Mouse (Mus musculus): ENCODE results near the gene Dynlt1f.
"Not testable (repeated sequence)": the region's sequence is repeated elsewhere in the genome, so short reads cannot be mapped to it uniquely, and the experiment has no call there.

Gene Dynlt1f

DNA sequence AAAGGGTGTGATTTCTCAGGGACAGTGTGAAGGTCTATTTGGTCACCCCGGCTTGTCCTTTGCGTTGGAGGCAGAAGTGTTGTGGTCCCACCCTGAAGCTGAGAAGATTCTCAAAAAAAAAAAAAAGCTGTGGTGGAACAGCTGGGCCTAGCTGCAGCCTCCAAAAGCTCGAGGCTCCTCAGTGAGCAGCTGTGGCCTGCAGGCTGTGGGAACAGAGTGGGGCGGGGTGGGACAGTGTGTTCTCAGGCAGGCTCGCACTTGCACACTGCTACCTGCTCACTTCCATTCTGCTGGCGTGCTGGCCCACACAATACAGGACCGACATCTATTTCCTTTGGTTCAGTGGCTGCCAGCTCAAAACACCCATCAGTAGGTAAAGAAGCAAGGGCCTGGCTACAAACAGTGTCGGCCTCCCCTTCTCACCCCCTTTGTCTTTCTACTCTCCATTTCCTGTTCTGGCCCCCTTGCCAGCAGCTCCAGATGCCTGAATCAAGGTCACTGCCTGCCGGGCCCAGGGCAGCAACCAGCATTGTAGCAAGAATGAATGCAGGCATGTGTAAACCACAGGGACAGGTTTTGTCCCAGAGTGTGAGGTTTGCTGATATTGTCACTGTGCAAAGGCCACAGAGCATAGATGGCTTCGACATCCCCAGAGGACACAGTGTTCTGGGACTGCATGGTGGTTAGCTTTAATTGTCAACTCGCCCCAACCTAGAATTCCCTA, 5.6 kb upstream of the Dynlt1f start:
- peak; percentile 55 for DNase-seq (ENCODE audit: low read depth, low spot score)

DNA sequence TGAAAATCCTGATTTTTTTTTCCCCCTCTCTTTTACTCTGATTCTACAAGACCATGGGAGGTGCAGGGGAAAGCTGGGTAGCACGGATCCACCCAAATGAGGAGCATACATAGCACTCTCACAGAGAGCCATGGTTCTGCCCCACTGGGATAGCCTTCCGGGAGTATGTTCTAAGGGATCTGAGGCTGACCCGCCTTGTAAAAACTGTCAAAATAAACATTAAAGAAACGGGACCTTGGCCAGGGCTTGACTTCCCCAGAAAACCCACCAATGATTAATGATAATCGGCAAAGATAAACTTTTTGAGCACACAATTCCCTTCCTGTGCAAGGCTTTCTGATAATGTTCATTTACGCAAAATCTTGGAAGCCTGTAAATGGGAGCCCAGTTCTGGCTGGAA, 4.9 kb upstream of the Dynlt1f start:
- not testable (repeated sequence) for DNase-seq (ENCODE audit: low read depth, low spot score)

DNA sequence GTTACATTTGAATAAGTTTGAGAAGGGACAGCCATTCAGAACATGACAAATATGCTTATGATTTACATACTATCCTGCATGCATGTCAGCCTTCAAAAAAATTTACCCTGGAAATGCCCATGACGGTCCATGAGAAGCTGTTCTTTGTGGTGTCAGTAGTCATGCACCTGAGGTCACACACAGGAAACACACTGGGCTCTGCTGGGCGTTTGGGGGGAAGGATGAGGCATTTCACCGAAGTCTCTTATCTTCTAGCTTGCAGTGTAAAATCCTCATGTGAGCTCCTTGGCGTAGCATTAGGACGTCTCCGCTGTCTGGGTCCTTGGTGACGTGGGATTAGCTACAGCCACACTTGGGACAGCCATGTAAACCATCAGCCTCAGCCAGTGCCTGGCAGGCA, 3.1 kb upstream of the Dynlt1f start, which contains the start of gene Sytl3:
Sytl3 (plus strand) TSS at position 293 of the 400 bp plus-strand sequence.
- not testable (repeated sequence) for DNase-seq (ENCODE audit: low read depth, low spot score)

DNA sequence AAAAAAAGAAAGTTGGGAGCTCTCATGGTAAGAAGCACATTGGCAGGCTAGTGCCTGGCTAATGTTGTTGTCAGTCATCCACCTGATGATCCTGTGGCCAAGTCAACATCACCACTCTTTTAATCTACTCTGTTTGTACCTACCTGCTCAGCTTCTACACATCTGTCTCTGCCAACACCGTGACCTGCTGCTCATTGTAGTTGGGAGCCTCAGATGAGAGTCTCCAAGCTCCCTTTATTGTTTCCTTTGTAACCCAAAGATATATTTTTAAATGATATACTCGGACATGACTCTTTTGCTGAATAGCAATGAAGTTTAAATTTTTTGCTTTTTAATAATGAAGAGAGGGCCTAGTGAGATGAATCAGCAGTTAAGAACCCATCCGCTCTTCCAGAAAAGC, 771 bp upstream of the Dynlt1f start:
- not testable (repeated sequence) for DNase-seq (ENCODE audit: low read depth, low spot score)

DNA sequence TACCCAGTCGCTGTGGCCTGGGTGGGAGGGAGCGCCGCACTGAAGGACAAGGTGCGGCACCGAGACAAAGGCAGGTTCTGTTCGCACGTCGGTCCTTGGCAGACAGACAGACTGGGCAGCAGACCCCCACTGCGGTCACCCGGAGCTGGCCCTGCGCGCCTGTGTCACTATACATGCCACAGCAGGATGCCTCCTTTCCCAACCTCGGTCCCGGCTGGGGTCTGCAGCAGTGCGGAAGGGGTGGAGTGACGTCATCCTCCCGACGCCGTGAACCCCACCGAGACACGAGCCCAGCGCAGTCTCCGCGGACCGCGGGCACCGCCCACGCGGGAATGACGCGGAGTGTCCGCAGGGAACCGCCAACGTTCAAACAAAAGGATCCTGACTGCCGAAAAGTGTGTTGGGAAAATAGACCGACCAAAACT, 601 bp downstream of the Dynlt1f start:
- DNase-seq (ENCODE audit: low read depth, low spot score): peak; percentile 85

GRCm38 (mm10) chr17:6653341-6653946, 2.3 kb downstream of the Dynlt1f start:
- not testable (repeated sequence) for DNase-seq (ENCODE audit: low read depth, low spot score)

GRCm38 (mm10) chr17:6650904-6651565, 4.7 kb downstream of the Dynlt1f start:
- not testable (repeated sequence) for DNase-seq (ENCODE audit: low read depth, low spot score)

DNA sequence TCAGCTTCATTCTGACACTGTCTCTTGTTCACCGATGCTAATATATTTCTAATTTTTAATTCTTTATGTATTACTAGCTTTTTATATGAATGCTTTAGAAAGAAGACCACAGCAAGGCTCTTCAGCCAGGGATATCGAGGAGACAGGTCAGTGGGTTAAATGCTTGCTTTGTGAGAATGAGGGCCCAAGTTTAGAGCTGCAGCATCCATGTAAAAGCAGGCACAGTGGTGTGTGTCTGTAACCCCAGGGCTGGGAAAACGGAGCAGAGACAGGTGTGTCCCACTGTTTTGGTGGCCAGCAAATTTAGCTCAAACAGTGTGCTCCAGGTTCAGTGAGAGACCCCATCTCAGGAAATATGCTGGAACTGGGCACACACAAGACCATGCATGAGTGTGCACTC, 8.2 kb downstream of the Dynlt1f start:
- DNase-seq (ENCODE audit: low read depth, low spot score): not testable (repeated sequence)

- not testable (repeated sequence) for DNase-seq (ENCODE audit: low read depth, low spot score)
Measured at GRCm38 (mm10) chr17:6646841-6647240, 8.9 kb downstream of the Dynlt1f start.

DNA sequence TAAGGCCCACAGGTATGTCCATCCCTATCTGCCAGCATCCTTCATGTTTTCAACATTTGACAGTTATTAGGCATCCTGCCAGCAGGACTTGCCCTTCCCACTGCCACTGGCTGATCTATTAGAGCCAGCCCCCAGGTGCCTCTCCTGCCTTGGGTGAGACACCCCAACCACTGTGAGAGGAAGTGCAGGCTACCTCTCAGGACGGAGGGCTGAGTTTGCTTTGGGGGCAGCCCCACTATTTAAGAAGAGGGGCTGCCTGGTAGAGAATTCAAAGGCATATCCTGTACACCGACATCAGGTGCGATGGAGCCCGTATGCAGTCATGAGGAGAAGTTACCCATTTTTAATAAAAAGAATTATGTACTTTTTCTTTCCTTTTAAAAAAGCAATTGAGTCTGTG, 10.0 kb downstream of the Dynlt1f start:
- not testable (repeated sequence) for DNase-seq (ENCODE audit: low read depth, low spot score)

DNA sequence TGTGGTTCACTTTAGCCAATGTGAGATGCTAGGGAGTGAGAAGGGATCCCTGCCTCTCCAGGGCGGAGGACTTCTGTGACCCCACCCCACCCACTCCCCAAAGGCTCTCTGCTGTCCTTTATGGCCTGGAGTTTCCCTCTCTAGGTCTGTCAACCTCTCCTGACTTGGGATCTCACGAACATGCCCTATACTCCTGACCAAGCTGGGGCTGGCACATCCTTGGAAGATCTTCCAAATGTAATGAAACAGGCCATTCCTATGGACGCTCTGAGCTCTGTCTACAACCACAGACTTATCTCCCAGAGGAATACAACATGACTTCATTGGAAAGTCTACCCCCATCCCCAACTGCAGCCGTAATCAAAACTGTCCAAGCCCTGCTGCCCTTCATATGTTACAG, 11.0 kb downstream of the Dynlt1f start:
- DNase-seq (ENCODE audit: low read depth, low spot score): not testable (repeated sequence)

GRCm38 (mm10) chr17:6644210-6644609, 11.5 kb downstream of the Dynlt1f start:
- not testable (repeated sequence) for DNase-seq (ENCODE audit: low read depth, low spot score)

DNA sequence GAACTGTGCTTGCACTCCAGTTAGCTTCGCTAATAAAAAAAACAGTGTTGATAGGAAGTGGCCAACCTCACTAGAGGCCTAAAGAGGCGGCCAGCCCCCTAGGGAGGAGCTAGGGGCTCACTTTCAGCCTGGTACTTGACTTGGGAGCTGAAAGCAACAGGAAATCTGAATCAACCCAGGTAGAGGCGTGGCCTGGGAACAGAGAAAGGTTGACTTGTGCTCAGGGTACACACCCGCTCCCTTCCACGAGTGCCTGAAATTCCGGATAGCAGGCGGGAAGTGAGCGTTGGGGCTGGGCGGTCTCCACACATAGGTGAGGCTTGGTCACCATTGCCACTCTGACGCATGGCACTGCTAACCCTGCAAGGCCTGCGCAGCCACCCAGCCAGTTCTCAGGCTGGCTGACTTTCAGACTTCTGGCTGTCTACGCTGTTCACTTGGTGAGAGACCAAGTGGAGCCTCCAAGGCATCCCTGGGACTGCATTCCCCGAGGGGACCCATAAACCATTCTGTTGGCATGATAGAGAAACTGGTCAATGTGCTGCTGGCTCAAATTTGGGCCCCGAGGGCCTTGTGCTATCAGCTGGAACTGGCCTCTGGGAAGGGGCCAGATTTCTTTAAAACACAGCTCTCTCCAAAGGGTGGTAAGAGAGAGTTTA, 14.8 kb downstream of the Dynlt1f start:
- not testable (repeated sequence) for DNase-seq (ENCODE audit: low read depth, low spot score)

DNA sequence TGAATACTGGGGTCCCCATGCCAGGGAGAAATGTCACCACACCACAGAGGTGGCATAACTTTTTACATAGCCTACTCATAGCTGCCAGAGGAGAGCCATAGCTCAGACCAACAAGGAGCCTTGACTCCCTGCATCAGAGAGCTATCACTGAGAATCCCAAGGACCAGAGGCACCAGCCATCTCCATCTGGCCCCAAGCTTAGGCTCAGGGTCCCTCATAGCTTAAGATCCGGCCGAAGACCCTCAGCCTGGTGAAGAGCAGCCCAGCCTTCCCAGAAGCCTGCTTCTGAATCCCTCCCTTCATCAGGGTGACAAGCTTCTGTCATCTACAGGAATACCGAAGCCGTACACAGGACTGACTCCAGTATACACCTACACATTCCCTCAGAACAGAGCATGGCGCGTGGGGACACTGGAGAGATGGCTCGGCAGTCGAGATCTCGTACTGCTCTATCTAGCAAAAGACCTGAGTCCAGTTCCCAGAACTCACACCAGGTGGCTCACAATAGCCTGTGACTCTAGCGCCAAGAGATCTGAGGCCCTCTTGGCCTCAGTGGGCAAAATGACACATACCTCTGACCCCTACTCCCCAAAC, 15.6 kb downstream of the Dynlt1f start:
- DNase-seq (ENCODE audit: low read depth, low spot score): not testable (repeated sequence)

- not testable (repeated sequence) for DNase-seq (ENCODE audit: low read depth, low spot score)
Measured at GRCm38 (mm10) chr17:6639486-6639885, 16.2 kb downstream of the Dynlt1f start.

GRCm38 (mm10) chr17:6638444-6638843, 17.3 kb downstream of the Dynlt1f start:
- DNase-seq (ENCODE audit: low read depth, low spot score): not testable (repeated sequence)

DNA sequence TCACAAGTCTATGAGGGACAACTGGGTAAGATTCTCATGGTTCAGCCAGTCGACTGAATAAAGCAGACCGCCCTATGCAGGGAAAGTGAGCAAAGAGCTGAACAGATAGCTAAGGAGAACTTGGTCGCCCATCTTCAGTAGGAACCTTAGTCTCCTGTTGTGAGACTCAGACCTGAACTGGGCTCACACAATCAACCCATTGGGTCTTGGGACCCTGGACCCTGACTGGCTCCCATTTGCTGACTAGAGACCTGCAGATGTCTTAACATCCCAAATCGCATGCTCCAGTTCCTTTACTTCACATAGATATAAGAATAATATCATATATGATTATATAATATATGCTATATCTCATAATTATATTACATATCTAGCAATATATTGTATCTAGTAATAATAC, 18.3 kb downstream of the Dynlt1f start:
- not testable (repeated sequence) for DNase-seq (ENCODE audit: low read depth, low spot score)

DNA sequence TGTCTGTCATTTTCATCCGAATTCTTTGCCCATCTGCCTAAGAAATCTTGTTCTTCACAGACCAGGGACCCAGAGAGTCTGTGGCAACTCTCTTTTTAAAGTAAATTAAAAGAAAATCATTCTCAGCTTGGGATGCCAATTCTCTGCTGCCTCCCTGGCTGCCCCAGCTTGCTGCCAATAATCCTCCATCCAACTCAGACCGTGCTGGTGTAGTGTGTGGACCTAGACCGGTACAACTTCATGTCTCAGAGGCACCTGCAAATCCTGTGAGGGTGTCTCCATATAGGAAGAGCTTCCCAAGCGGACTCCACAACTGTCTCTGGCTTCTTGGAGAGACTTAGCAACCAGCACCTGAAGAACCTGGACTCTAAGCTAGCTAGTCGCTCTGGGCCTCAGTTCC, 18.8 kb downstream of the Dynlt1f start:
- DNase-seq (ENCODE audit: low read depth, low spot score): no peak

- not testable (repeated sequence) for DNase-seq (ENCODE audit: low read depth, low spot score)
Measured at GRCm38 (mm10) chr17:6635781-6636180, 19.9 kb downstream of the Dynlt1f start.

DNA sequence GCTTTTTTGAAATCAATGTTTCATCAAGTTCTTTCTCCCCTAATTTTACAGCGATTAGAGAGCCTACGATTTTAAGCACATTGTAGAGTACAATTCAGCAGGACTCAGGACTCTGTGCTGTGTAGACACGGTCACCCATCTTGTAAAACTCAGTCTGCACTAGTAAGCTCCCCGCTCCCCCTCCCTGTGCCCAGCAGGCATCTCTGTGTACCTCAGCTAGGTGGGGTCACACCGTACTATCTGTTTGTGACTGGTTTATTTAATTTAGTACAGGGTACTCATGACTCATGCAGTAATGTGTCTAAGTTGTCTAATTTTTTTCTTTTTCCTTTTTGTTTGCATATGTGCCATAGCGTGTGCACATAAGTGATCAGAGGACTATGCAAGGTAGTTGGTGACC, 22.9 kb downstream of the Dynlt1f start:
- DNase-seq (ENCODE audit: low read depth, low spot score): not testable (repeated sequence)

DNA sequence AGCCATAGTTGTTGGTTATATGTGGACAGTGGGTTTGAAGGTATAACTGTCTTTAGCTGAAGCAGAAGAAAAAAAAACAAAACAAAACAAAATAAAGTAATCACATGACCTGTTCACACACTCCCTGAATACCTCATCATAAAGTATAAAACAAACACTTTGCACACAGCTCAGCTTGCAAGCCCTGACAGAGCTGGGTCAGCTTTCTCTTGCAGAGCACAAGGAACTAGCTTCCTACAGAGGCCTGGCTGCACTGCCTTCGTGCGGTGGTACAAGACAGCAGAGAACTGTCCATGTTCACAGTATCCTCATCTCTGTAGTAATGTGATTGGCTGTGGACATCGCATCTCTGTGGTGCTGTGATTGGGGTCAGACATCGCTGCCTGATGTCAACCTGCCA, 25.3 kb downstream of the Dynlt1f start:
- DNase-seq (ENCODE audit: low read depth, low spot score): not testable (repeated sequence)
